Mouse (Mus musculus) midbrain, embryonic 13.5 days (tissue): Measurements from ENCODE around the gene App. TPM values are rescaled to one million over a fixed set of nuclear protein-coding genes. Genes with fewer than 3 reads are reported as not detected.

Experiments
- ATAC-seq: fragments of 200-750 bp; cut with Nextera tagmentation; 2 replicates; pipeline ENCODE4 v1.8.0; 2017; ENCODE audit warnings: mild to moderate bottlenecking, moderate TSS enrichment, moderate library complexity
- H3K27ac ChIP-seq: fragments of 300-500 bp; sonication (generic); 2 replicates; pipeline ENCODE4 v1.5.1; 2015; ENCODE audit warnings: inconsistent platforms, mild to moderate bottlenecking, moderate library complexity
- H3K27me3 ChIP-seq: fragments of 300-500 bp; sonication (generic); 2 replicates; pipeline ENCODE4 v1.6.1; 2015; ENCODE audit warnings: mild to moderate bottlenecking, inconsistent platforms
- H3K36me3 ChIP-seq: fragments of 300-500 bp; sonication (generic); 2 replicates; pipeline ENCODE4 v1.6.1; 2015; ENCODE audit warnings: mild to moderate bottlenecking, inconsistent platforms
- H3K4me1 ChIP-seq: fragments of 300-500 bp; sonication (generic); replicated peaks from 2 replicates; pipeline ENCODE4 v1.6.1; 2015; ENCODE audit warnings: inconsistent platforms
- H3K4me2 ChIP-seq: fragments of 300-500 bp; sonication (generic); replicated peaks from 2 replicates; pipeline ENCODE4 v1.6.1; 2015; ENCODE audit warnings: moderate library complexity, mild to moderate bottlenecking, inconsistent platforms
- H3K4me3 ChIP-seq: fragments of 300-500 bp; sonication (generic); replicated peaks from 2 replicates; pipeline ENCODE4 v1.5.1; 2015; ENCODE audit warnings: mild to moderate bottlenecking, inconsistent platforms
- H3K9ac ChIP-seq: fragments of 300-500 bp; sonication (generic); replicated peaks from 2 replicates; pipeline ENCODE4 v1.6.1; 2015; ENCODE audit warnings: mild to moderate bottlenecking, inconsistent platforms
- H3K9me3 ChIP-seq: fragments of 300-500 bp; sonication (generic); 2 replicates; pipeline ENCODE4 v1.6.1; 2016; ENCODE audit warnings: mild to moderate bottlenecking, inconsistent platforms
- WGBS: fragments of 180-500 bp; shearing (Covaris S2); methylation state at CpG from one replicate; pipeline ENCODE4 v1.1.7; 2015; 5-methylcytosine and 5-hydroxymethylcytosine counted together
- polyA plus RNA-seq: library from polyadenylated mRNA; unstranded; fragments of >200 nt; fragmentation: Nextera tagmentation; extraction: Ambion mirVana; gene quantifications from 2 replicates; pipeline ENCODE4 v1.2.1, GENCODE M21; 2015

The App gene
- polyA plus RNA-seq, 1 experiment from 2014 or later, result 271 TPM

- Histone ChIP-seq H3K36me3 (peaks cover 68% of the 10 kb centered on the region), H3K4me3 (no peak overlapping the region), H3K27ac (no peak overlapping the region), H3K9me3 (no peaks in the 10 kb centered on the region), H3K27me3 (no peaks in the 10 kb centered on the region), H3K4me1 (0 out of 2 replicates have a peak, but pooled peaks cover 7% of the 10 kb centered on the region), H3K9ac (no peak overlapping the region), H3K4me2 (no peak overlapping the region)
- WGBS, result 90% methylated on average over 12 of the region's 12 CpGs
- no peak for ATAC-seq
These were observed 210.0 kb downstream of the App start for GRCm38 (mm10) chr16:84963527-84963926.

GRCm38 (mm10) chr16:84957253-84957652 lies 216.3 kb downstream of the App start:
- H3K9me3 ChIP-seq, result no peaks in the 10 kb centered on the region
- 59% methylated on average over 6 of the region's 6 CpGs for whole genome bisulfite sequencing
- H3K4me3 ChIP-seq, result no peak overlapping the region
- no peak overlapping the region for H3K4me2 ChIP-seq
- H3K27me3 ChIP-seq, result no peaks in the 10 kb centered on the region
- peak; percentile 24 for ATAC-seq
- no peak overlapping the region for H3K27ac ChIP-seq
- no peak overlapping the region for H3K9ac ChIP-seq
- peaks cover 21% of the 10 kb centered on the region for H3K4me1 ChIP-seq
- peaks cover 50% of the 10 kb centered on the region for H3K36me3 ChIP-seq

GRCm38 (mm10) chr16:84956690-84957089 lies 216.9 kb downstream of the App start:
- Histone ChIP-seq H3K27ac (peak overlapping the region; percentile 36), H3K4me2 (no peak overlapping the region), H3K36me3 (peaks cover 48% of the 10 kb centered on the region), H3K9ac (no peak overlapping the region), H3K4me1 (peaks cover 21% of the 10 kb centered on the region), H3K4me3 (no peak overlapping the region), H3K27me3 (no peaks in the 10 kb centered on the region), H3K9me3 (no peaks in the 10 kb centered on the region)
- 93% methylated on average over 2 of the region's 2 CpGs for WGBS
- peak; percentile 34; the same call in 1 of the 2 replicates for ATAC-seq

GRCm38 (mm10) chr16:84955840-84956239 lies 217.7 kb downstream of the App start:
- H3K36me3 ChIP-seq, result peaks cover 45% of the 10 kb centered on the region
- peak; percentile 62 for ATAC-seq
- H3K9me3 ChIP-seq, result no peaks in the 10 kb centered on the region
- no peaks in the 10 kb centered on the region for H3K27me3 ChIP-seq
- H3K4me2 ChIP-seq, result no peak overlapping the region
- H3K27ac ChIP-seq, result no peak overlapping the region
- H3K9ac ChIP-seq, result no peak overlapping the region
- H3K4me3 ChIP-seq, result no peak overlapping the region
- peaks cover 21% of the 10 kb centered on the region for H3K4me1 ChIP-seq
- 62% methylated on average over 1 of the region's 1 CpGs for WGBS

- Histone ChIP-seq H3K9me3 (no peaks in the 10 kb centered on the region), H3K4me1 (peaks cover 21% of the 10 kb centered on the region), H3K27me3 (no peaks in the 10 kb centered on the region), H3K27ac (no peak overlapping the region), H3K4me3 (no peak overlapping the region), H3K36me3 (peaks cover 40% of the 10 kb centered on the region), H3K9ac (no peak overlapping the region), H3K4me2 (no peak overlapping the region)
- peak; percentile 93 for ATAC-seq
- WGBS, result 27% methylated on average over 26 of the region's 26 CpGs
These were observed 218.2 kb downstream of the App start for GRCm38 (mm10) chr16:84955204-84955839.

GRCm38 (mm10) chr16:84931024-84931423 lies 242.5 kb downstream of the App start:
- Histone ChIP-seq H3K36me3 (no peaks in the 10 kb centered on the region), H3K9me3 (no peaks in the 10 kb centered on the region), H3K27ac (no peak overlapping the region), H3K4me1 (0 out of 2 replicates have a peak, but pooled peaks cover 6% of the 10 kb centered on the region), H3K27me3 (no peaks in the 10 kb centered on the region), H3K4me2 (no peak overlapping the region), H3K4me3 (no peak overlapping the region), H3K9ac (no peak overlapping the region)
- WGBS, result 35% methylated on average over 3 of the region's 3 CpGs
- ATAC-seq, result no peak

GRCm38 (mm10) chr16:84927827-84928226 lies 245.7 kb downstream of the App start:
- no peak overlapping the region for H3K4me2 ChIP-seq
- H3K4me3 ChIP-seq, result no peak overlapping the region
- H3K36me3 ChIP-seq, result no peaks in the 10 kb centered on the region
- ATAC-seq, result no peak
- 0 out of 2 replicates have a peak, but pooled peaks cover 6% of the 10 kb centered on the region for H3K4me1 ChIP-seq
- 96% methylated on average over 1 of the region's 1 CpGs for WGBS
- no peak overlapping the region for H3K9ac ChIP-seq
- no peak overlapping the region for H3K27ac ChIP-seq
- no peaks in the 10 kb centered on the region for H3K27me3 ChIP-seq
- H3K9me3 ChIP-seq, result no peaks in the 10 kb centered on the region

GRCm38 (mm10) chr16:84919649-84920308 lies 253.8 kb downstream of the App start:
- Histone ChIP-seq H3K4me2 (no peak overlapping the region), H3K36me3 (no peaks in the 10 kb centered on the region), H3K4me3 (no peak overlapping the region), H3K27me3 (no peaks in the 10 kb centered on the region), H3K4me1 (peaks cover 11% of the 10 kb centered on the region), H3K9me3 (no peaks in the 10 kb centered on the region), H3K9ac (no peak overlapping the region), H3K27ac (no peak overlapping the region)
- WGBS, result 48% methylated on average over 5 of the region's 5 CpGs
- no peak for ATAC-seq

- H3K4me2 ChIP-seq, result no peak overlapping the region
- ATAC-seq, result no peak
- H3K9ac ChIP-seq, result no peak overlapping the region
- H3K27me3 ChIP-seq, result no peaks in the 10 kb centered on the region
- H3K36me3 ChIP-seq, result no peaks in the 10 kb centered on the region
- no peaks in the 10 kb centered on the region for H3K9me3 ChIP-seq
- H3K4me1 ChIP-seq, result peaks cover 11% of the 10 kb centered on the region
- no peak overlapping the region for H3K4me3 ChIP-seq
- WGBS, result 86% methylated on average over 3 of the region's 3 CpGs
- no peak overlapping the region for H3K27ac ChIP-seq
These were observed 254.5 kb downstream of the App start for GRCm38 (mm10) chr16:84919087-84919486.

GRCm38 (mm10) chr16:84916772-84917171 lies 256.8 kb downstream of the App start:
- H3K4me3 ChIP-seq, result no peak overlapping the region
- H3K27me3 ChIP-seq, result no peaks in the 10 kb centered on the region
- H3K27ac ChIP-seq, result no peak overlapping the region
- peaks cover 11% of the 10 kb centered on the region for H3K4me1 ChIP-seq
- H3K36me3 ChIP-seq, result no peaks in the 10 kb centered on the region
- no peaks in the 10 kb centered on the region for H3K9me3 ChIP-seq
- H3K4me2 ChIP-seq, result peak overlapping the region; percentile 19; the same call in 1 of the 2 replicates
- WGBS, result 26% methylated on average over 3 of the region's 3 CpGs
- ATAC-seq, result peak; percentile 67; the same call in 1 of the 2 replicates
- no peak overlapping the region for H3K9ac ChIP-seq

- Histone ChIP-seq H3K9me3 (no peaks in the 10 kb centered on the region), H3K36me3 (no peaks in the 10 kb centered on the region), H3K27me3 (no peaks in the 10 kb centered on the region), H3K4me2 (no peak overlapping the region), H3K4me1 (peaks cover 3% of the 10 kb centered on the region), H3K4me3 (no peak overlapping the region), H3K9ac (no peak overlapping the region), H3K27ac (no peak overlapping the region)
- WGBS, result 87% methylated on average over 8 of the region's 8 CpGs
- no peak for ATAC-seq
These were observed 261.9 kb downstream of the App start for GRCm38 (mm10) chr16:84911477-84912165.

- ATAC-seq, result no peak
- Histone ChIP-seq H3K9me3 (no peaks in the 10 kb centered on the region), H3K4me3 (no peak overlapping the region), H3K27me3 (no peaks in the 10 kb centered on the region), H3K27ac (no peak overlapping the region), H3K9ac (no peak overlapping the region), H3K36me3 (no peaks in the 10 kb centered on the region), H3K4me2 (no peak overlapping the region), H3K4me1 (no peaks in the 10 kb centered on the region)
- WGBS, result 93% methylated on average over 4 of the region's 4 CpGs
These were observed 270.6 kb downstream of the App start for GRCm38 (mm10) chr16:84902995-84903394.
